Mouse (Mus musculus): ENCODE data around the gene Rnh1. TPM values are rescaled to one million over a fixed set of nuclear protein-coding genes. Genes with fewer than 3 reads are reported as not detected.

Gene Rnh1
- polyA plus RNA-seq, 1 experiment, result 251 TPM

DNA sequence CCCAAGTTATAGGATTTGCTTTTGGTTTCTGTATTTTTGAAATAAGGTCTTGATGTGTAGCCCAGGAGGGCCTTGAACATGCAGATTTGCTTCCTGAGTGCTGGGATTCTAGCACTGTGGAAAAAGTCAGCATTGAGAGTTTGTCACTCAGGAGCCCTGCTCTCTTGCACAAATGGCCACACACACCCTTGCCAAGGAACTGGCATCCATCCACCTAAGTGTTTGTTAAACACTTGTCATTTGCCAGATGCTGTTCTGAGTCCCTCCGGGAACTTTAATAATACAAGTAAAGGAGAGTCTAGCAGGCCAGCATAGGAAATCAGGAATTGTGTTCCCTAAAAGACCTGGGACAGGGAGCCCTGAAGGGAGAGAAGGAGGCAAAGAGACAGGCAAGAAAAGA is 3.4 kb downstream of the Rnh1 start:
- Histone ChIP-seq H3K36me3 (ENCODE audit: control insufficient read depth, insufficient read depth) (peaks cover 15% of the 10 kb centered on the region), H3K79me2 (ENCODE audit: control insufficient read depth, insufficient read depth) (peaks cover 56% of the 10 kb centered on the region), H3K4me3 (ENCODE audit: insufficient read depth, poor library complexity, severe bottlenecking) (no peak overlapping the region), H3ac (ENCODE audit: control insufficient read depth, insufficient read length, low read depth) (no peak overlapping the region), H3K79me3 (ENCODE audit: low read depth) (peaks cover 23% of the 10 kb centered on the region), H3K27me3 (ENCODE audit: control insufficient read depth, insufficient read depth, insufficient read length) (no peaks in the 10 kb centered on the region)
- TF ChIP-seq FOSL1 (IDR thresholded peaks at IDR 0.05; ENCODE audit: insufficient read depth, low read length, poor library complexity, severe bottlenecking) (no peak), CTCF (IDR thresholded peaks at IDR 0.05; ENCODE audit: control insufficient read depth, insufficient read depth, insufficient read length) (no peak), CEBPB (IDR thresholded peaks at IDR 0.05; ENCODE audit: low read depth) (no peak), MYOD1 (IDR thresholded peaks at IDR 0.05; ENCODE audit: control insufficient read depth, insufficient read length, low read depth) (no peak), USF1 (IDR thresholded peaks at IDR 0.05; ENCODE audit: low read depth) (no peak), MAX (IDR thresholded peaks at IDR 0.05) (no peak), MYOG (IDR thresholded peaks at IDR 0.05; ENCODE audit: control insufficient read depth, extremely low read depth, insufficient read length) (no peak)

GRCm38 (mm10) chr7:141168518-141168953 is 4.1 kb downstream of the Rnh1 start:
- no peak for TF ChIP-seq FOSL1 (IDR thresholded peaks at IDR 0.05; ENCODE audit: insufficient read depth, low read length, poor library complexity, severe bottlenecking)
- peak; percentile 9 for TF ChIP-seq MYOD1 (IDR thresholded peaks at IDR 0.05; ENCODE audit: control insufficient read depth, insufficient read length, low read depth)
- H3K36me3 ChIP-seq (ENCODE audit: control insufficient read depth, insufficient read depth), result peaks cover 21% of the 10 kb centered on the region
- H3K27me3 ChIP-seq (ENCODE audit: control insufficient read depth, insufficient read depth, insufficient read length), result no peaks in the 10 kb centered on the region
- H3ac ChIP-seq (ENCODE audit: control insufficient read depth, insufficient read length, low read depth), result peak overlapping the region; percentile 49
- H3K79me2 ChIP-seq (ENCODE audit: control insufficient read depth, insufficient read depth), result peaks cover 64% of the 10 kb centered on the region
- peak overlapping the region; percentile 47 for H3K4me3 ChIP-seq (ENCODE audit: insufficient read depth, poor library complexity, severe bottlenecking)
- H3K79me3 ChIP-seq (ENCODE audit: low read depth), result peaks cover 23% of the 10 kb centered on the region

GRCm38 (mm10) chr7:141167901-141168517 is 4.6 kb downstream of the Rnh1 start:
- Histone ChIP-seq H3K27me3 (ENCODE audit: control insufficient read depth, insufficient read depth, insufficient read length) (no peaks in the 10 kb centered on the region), H3K4me3 (ENCODE audit: insufficient read depth, poor library complexity, severe bottlenecking) (peak overlapping the region; percentile 47), H3K79me2 (ENCODE audit: control insufficient read depth, insufficient read depth) (peaks cover 69% of the 10 kb centered on the region), H3ac (ENCODE audit: control insufficient read depth, insufficient read length, low read depth) (peak overlapping the region; percentile 49), H3K79me3 (ENCODE audit: low read depth) (peaks cover 23% of the 10 kb centered on the region), H3K36me3 (ENCODE audit: control insufficient read depth, insufficient read depth) (peaks cover 26% of the 10 kb centered on the region)
- TF ChIP-seq FOSL1 (IDR thresholded peaks at IDR 0.05; ENCODE audit: insufficient read depth, low read length, poor library complexity, severe bottlenecking) (no peak), MYOD1 (IDR thresholded peaks at IDR 0.05; ENCODE audit: control insufficient read depth, insufficient read length, low read depth) (peak; percentile 49)

DNA sequence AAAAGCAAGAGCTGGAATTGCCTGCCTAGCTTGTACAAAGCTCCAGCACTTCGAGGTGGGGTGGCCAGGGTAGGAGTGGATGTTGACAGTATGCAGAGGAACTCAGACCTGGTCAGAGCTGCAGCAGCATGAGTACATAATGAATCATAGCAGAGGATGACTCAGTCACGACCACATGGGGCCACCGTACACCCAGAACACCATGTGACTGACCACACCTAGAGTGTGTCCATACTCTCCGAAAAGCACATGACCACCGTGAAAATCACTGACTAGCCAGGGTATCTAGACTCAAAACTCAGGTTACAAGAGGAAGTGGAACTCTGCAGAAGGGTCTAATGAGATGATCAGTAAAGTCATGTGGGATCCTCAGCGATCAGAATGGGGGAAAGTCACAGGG is 7.8 kb downstream of the Rnh1 start:
- Histone ChIP-seq H3K4me3 (ENCODE audit: insufficient read depth, poor library complexity, severe bottlenecking) (no peak overlapping the region), H3K79me2 (ENCODE audit: control insufficient read depth, insufficient read depth) (peaks cover 51% of the 10 kb centered on the region), H3K36me3 (ENCODE audit: control insufficient read depth, insufficient read depth) (peaks cover 56% of the 10 kb centered on the region), H3K27me3 (ENCODE audit: control insufficient read depth, insufficient read depth, insufficient read length) (no peaks in the 10 kb centered on the region), H3K79me3 (ENCODE audit: low read depth) (peaks cover 18% of the 10 kb centered on the region), H3ac (ENCODE audit: control insufficient read depth, insufficient read length, low read depth) (no peak overlapping the region)
- no peak for TF ChIP-seq CEBPB (IDR thresholded peaks at IDR 0.05; ENCODE audit: low read depth)
- no peak for TF ChIP-seq CTCF (IDR thresholded peaks at IDR 0.05; ENCODE audit: control insufficient read depth, insufficient read depth, insufficient read length)
- TF ChIP-seq MAX (IDR thresholded peaks at IDR 0.05), result peak; percentile 97
- no peak for TF ChIP-seq MYOG (IDR thresholded peaks at IDR 0.05; ENCODE audit: control insufficient read depth, extremely low read depth, insufficient read length)
- TF ChIP-seq MYOD1 (IDR thresholded peaks at IDR 0.05; ENCODE audit: control insufficient read depth, insufficient read length, low read depth), result peak; percentile 48
- peak; percentile 99 for TF ChIP-seq FOSL1 (IDR thresholded peaks at IDR 0.05; ENCODE audit: insufficient read depth, low read length, poor library complexity, severe bottlenecking)
- TF ChIP-seq USF1 (IDR thresholded peaks at IDR 0.05; ENCODE audit: low read depth), result peak; percentile 98

DNA sequence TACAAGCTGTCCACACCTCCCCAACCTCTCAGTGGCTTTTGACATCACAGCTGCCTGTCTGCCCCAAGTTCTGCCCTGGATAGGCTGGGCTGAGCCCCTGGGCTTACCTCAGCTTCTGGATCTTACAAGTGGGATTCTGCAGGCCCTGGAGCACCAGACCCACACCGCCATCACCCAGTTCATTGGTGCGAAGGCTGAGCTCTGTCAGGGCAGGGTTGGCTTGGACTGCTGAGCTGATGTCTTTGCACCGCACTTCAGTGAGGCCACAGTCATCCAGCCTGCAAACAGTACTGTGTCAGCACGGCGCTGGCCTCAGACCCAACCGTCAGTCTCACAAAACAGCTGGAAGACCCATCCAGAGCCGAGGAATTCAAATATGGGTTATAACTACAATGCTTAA is 8.3 kb downstream of the Rnh1 start:
- H3K79me3 ChIP-seq (ENCODE audit: low read depth), result peaks cover 16% of the 10 kb centered on the region
- H3K36me3 ChIP-seq (ENCODE audit: control insufficient read depth, insufficient read depth), result peaks cover 60% of the 10 kb centered on the region
- no peak overlapping the region for H3K4me3 ChIP-seq (ENCODE audit: insufficient read depth, poor library complexity, severe bottlenecking)
- H3K79me2 ChIP-seq (ENCODE audit: control insufficient read depth, insufficient read depth), result peaks cover 48% of the 10 kb centered on the region
- H3ac ChIP-seq (ENCODE audit: control insufficient read depth, insufficient read length, low read depth), result peak overlapping the region; percentile 47
- no peak for TF ChIP-seq MYOG (IDR thresholded peaks at IDR 0.05; ENCODE audit: control insufficient read depth, extremely low read depth, insufficient read length)
- no peaks in the 10 kb centered on the region for H3K27me3 ChIP-seq (ENCODE audit: control insufficient read depth, insufficient read depth, insufficient read length)

GRCm38 (mm10) chr7:141155362-141155761 is 17.3 kb downstream of the Rnh1 start:
- H3K79me2 ChIP-seq (ENCODE audit: control insufficient read depth, insufficient read depth), result no peaks in the 10 kb centered on the region
- TF ChIP-seq MYOD1 (IDR thresholded peaks at IDR 0.05; ENCODE audit: control insufficient read depth, insufficient read length, low read depth) (no peak), MAX (IDR thresholded peaks at IDR 0.05) (no peak), CEBPB (IDR thresholded peaks at IDR 0.05; ENCODE audit: low read depth) (no peak), CTCF (IDR thresholded peaks at IDR 0.05; ENCODE audit: control insufficient read depth, insufficient read depth, insufficient read length) (no peak), USF1 (IDR thresholded peaks at IDR 0.05; ENCODE audit: low read depth) (no peak), FOSL1 (IDR thresholded peaks at IDR 0.05; ENCODE audit: insufficient read depth, low read length, poor library complexity, severe bottlenecking) (no peak), MYOG (IDR thresholded peaks at IDR 0.05; ENCODE audit: control insufficient read depth, extremely low read depth, insufficient read length) (no peak)
- no peak overlapping the region for H3K4me3 ChIP-seq (ENCODE audit: insufficient read depth, poor library complexity, severe bottlenecking)
- peaks cover 25% of the 10 kb centered on the region for H3K36me3 ChIP-seq (ENCODE audit: control insufficient read depth, insufficient read depth)
- H3K27me3 ChIP-seq (ENCODE audit: control insufficient read depth, insufficient read depth, insufficient read length), result no peaks in the 10 kb centered on the region
- H3K79me3 ChIP-seq (ENCODE audit: low read depth), result no peaks in the 10 kb centered on the region
- no peak overlapping the region for H3ac ChIP-seq (ENCODE audit: control insufficient read depth, insufficient read length, low read depth)

Data from C2C12 (cell line).